Mouse (Mus musculus) liver, embryonic 13.5 days (tissue): ENCODE data around the gene Iqcf5. TPM values are rescaled to one million over a fixed set of nuclear protein-coding genes. Genes with fewer than 3 reads are reported as not detected.
A peak's percentile ranks its signal among the peaks of the same experiment; 100 is the strongest.

Source experiments
- ATAC-seq: fragments of 200-750 bp; cut with Nextera tagmentation; 2 replicates; pipeline ENCODE4 v1.8.0; 2017; ENCODE audit warnings: low read depth, mild to moderate bottlenecking, moderate number of reproducible peaks, moderate library complexity
- DNase-seq: peaks from one replicate; pipeline ENCODE4 v3.0.0; 2022
- H3K27ac ChIP-seq: fragments of 300-500 bp; sonication (generic); 2 replicates; pipeline ENCODE4 v1.5.1; 2015; ENCODE audit warnings: moderate library complexity, mild to moderate bottlenecking, inconsistent platforms
- H3K27me3 ChIP-seq: fragments of 300-500 bp; sonication (generic); 2 replicates; pipeline ENCODE4 v1.6.1; 2015; ENCODE audit warnings: mild to moderate bottlenecking, inconsistent platforms
- H3K36me3 ChIP-seq: fragments of 300-500 bp; sonication (generic); 2 replicates; pipeline ENCODE4 v1.6.1; 2015; ENCODE audit warnings: mild to moderate bottlenecking, inconsistent platforms
- H3K4me1 ChIP-seq: fragments of 300-500 bp; sonication (generic); replicated peaks from 2 replicates; pipeline ENCODE4 v1.6.1; 2015; ENCODE audit warnings: inconsistent platforms
- H3K4me2 ChIP-seq: fragments of 300-500 bp; sonication (generic); 2 replicates; pipeline ENCODE4 v1.6.1; 2015; ENCODE audit warnings: inconsistent platforms, mild to moderate bottlenecking, moderate library complexity
- H3K4me3 ChIP-seq: fragments of 300-500 bp; sonication (generic); replicated peaks from 2 replicates; pipeline ENCODE4 v1.5.1; 2015; ENCODE audit warnings: mild to moderate bottlenecking, inconsistent platforms
- H3K9ac ChIP-seq: fragments of 300-500 bp; sonication (generic); 2 replicates; pipeline ENCODE4 v1.6.1; 2015; ENCODE audit warnings: mild to moderate bottlenecking, inconsistent platforms
- H3K9me3 ChIP-seq: fragments of 300-500 bp; sonication (generic); replicated peaks from 2 replicates; pipeline ENCODE4 v1.6.1; 2016; ENCODE audit warnings: inconsistent platforms
- WGBS: fragments of 180-500 bp; shearing (Covaris S2); methylation state at CpG from one replicate; pipeline ENCODE4 v1.1.7; 2015; ENCODE audit not compliant: insufficient replicate concordance; 5-methylcytosine and 5-hydroxymethylcytosine counted together
- polyA plus RNA-seq: library from polyadenylated mRNA; unstranded; fragments of >200 nt; fragmentation: Nextera tagmentation; extraction: Ambion mirVana; gene quantifications from 2 replicates; pipeline ENCODE4 v1.2.1, GENCODE M21; 2015

The Iqcf5 gene
- polyA plus RNA-seq, 1 experiment from 2014 or later, result not detected

- H3K9me3 ChIP-seq, result no peaks in the 10 kb centered on the region
- H3K27ac ChIP-seq, result no peak overlapping the region
- peaks cover 44% of the 10 kb centered on the region for H3K4me1 ChIP-seq
- H3K4me3 ChIP-seq, result no peak overlapping the region
- ATAC-seq (no peak), DNase-seq (peak; percentile 0)
- H3K27me3 ChIP-seq, result no peaks in the 10 kb centered on the region
- WGBS, result 79% methylated on average over 16 of the region's 16 CpGs
- no peaks in the 10 kb centered on the region for H3K36me3 ChIP-seq
- no peak overlapping the region for H3K9ac ChIP-seq
- no peak overlapping the region for H3K4me2 ChIP-seq
Observed at GRCm38 (mm10) chr9:106473081-106473752, 41.2 kb upstream of the Iqcf5 start.

GRCm38 (mm10) chr9:106473753-106474105 lies 40.6 kb upstream of the Iqcf5 start:
- peaks cover 49% of the 10 kb centered on the region for H3K4me1 ChIP-seq
- ATAC-seq, result no peak
- no peak overlapping the region for H3K9ac ChIP-seq
- H3K4me3 ChIP-seq, result no peak overlapping the region
- no peaks in the 10 kb centered on the region for H3K9me3 ChIP-seq
- WGBS, result 78% methylated on average over 5 of the region's 5 CpGs
- H3K27me3 ChIP-seq, result no peaks in the 10 kb centered on the region
- peak; percentile 1 for DNase-seq
- H3K27ac ChIP-seq, result no peak overlapping the region
- no peak overlapping the region for H3K4me2 ChIP-seq
- no peaks in the 10 kb centered on the region for H3K36me3 ChIP-seq

GRCm38 (mm10) chr9:106474456-106474855 lies 39.9 kb upstream of the Iqcf5 start:
- no peak overlapping the region for H3K4me3 ChIP-seq
- H3K27me3 ChIP-seq, result no peaks in the 10 kb centered on the region
- 0 out of 2 replicates have a peak overlapping the region, but pooled peaks have one; percentile 10 for H3K9ac ChIP-seq
- DNase-seq (peak; percentile 61), ATAC-seq (no peak)
- WGBS, result 4% methylated on average over 6 of the region's 6 CpGs
- no peaks in the 10 kb centered on the region for H3K9me3 ChIP-seq
- peaks cover 56% of the 10 kb centered on the region for H3K4me1 ChIP-seq
- no peak overlapping the region for H3K27ac ChIP-seq
- H3K36me3 ChIP-seq, result peaks cover under 1% of the 10 kb centered on the region; the same call in 1 of the 2 replicates
- no peak overlapping the region for H3K4me2 ChIP-seq

- Histone ChIP-seq H3K36me3 (peaks cover 7% of the 10 kb centered on the region), H3K9ac (0 out of 2 replicates have a peak overlapping the region, but pooled peaks have one; percentile 10), H3K4me1 (peaks cover 51% of the 10 kb centered on the region), H3K4me3 (no peak overlapping the region), H3K27me3 (no peaks in the 10 kb centered on the region), H3K27ac (no peak overlapping the region), H3K4me2 (no peak overlapping the region), H3K9me3 (no peaks in the 10 kb centered on the region)
- DNase-seq (peak; percentile 14), ATAC-seq (no peak)
- WGBS, result 67% methylated on average over 7 of the region's 7 CpGs
Observed at GRCm38 (mm10) chr9:106475046-106475445, 39.3 kb upstream of the Iqcf5 start.

- 73% methylated on average over 10 of the region's 10 CpGs for WGBS
- peak within 1 kb of the TSS; percentile 15; the same call in 1 of the 2 replicates for H3K9ac ChIP-seq
- DNase-seq (no peak), ATAC-seq (no peak)
- 0 out of 2 replicates have a peak within 1 kb of the TSS, but pooled peaks have one; percentile 35 for H3K27ac ChIP-seq
- H3K36me3 ChIP-seq, result peaks cover 13% of the 10 kb centered on the region
- H3K4me2 ChIP-seq, result peak within 1 kb of the TSS; percentile 98
- no peaks in the 10 kb centered on the region for H3K27me3 ChIP-seq
- H3K4me1 ChIP-seq, result peaks cover 51% of the 10 kb centered on the region
- H3K9me3 ChIP-seq, result no peaks in the 10 kb centered on the region
- peak within 1 kb of the TSS; percentile 9; the same call in 1 of the 2 replicates for H3K4me3 ChIP-seq
Observed at GRCm38 (mm10) chr9:106475663-106476001, 38.7 kb upstream of the Iqcf5 start, which contains the start of gene Rrp9. Gene Rrp9, plus strand, starts transcription at chr9:106475963.

- Histone ChIP-seq H3K4me3 (peak overlapping the region; percentile 9; the same call in 1 of the 2 replicates), H3K27ac (0 out of 2 replicates have a peak overlapping the region, but pooled peaks have one; percentile 35), H3K9ac (peak overlapping the region; percentile 15; the same call in 1 of the 2 replicates), H3K4me2 (peak overlapping the region; percentile 98), H3K9me3 (no peaks in the 10 kb centered on the region), H3K36me3 (peaks cover 19% of the 10 kb centered on the region), H3K4me1 (peaks cover 51% of the 10 kb centered on the region), H3K27me3 (no peaks in the 10 kb centered on the region)
- ATAC-seq, result 0 out of 2 replicates have a peak, but pooled peaks have one; percentile 1
- 17% methylated on average over 16 of the region's 16 CpGs for WGBS
- peak; percentile 20 for DNase-seq
Observed at GRCm38 (mm10) chr9:106476002-106476923, 38.1 kb upstream of the Iqcf5 start.

GRCm38 (mm10) chr9:106476924-106477484 lies 37.4 kb upstream of the Iqcf5 start, which contains the start of gene Parp3:
Gene Parp3, minus strand, starts transcription at chr9:106476949.
- Histone ChIP-seq H3K4me1 (peaks cover 51% of the 10 kb centered on the region), H3K9ac (peak within 1 kb of the TSS; percentile 73), H3K4me3 (peak within 1 kb of the TSS; percentile 75), H3K36me3 (peaks cover 25% of the 10 kb centered on the region), H3K27me3 (no peaks in the 10 kb centered on the region), H3K27ac (0 out of 2 replicates have a peak within 1 kb of the TSS, but pooled peaks have one; percentile 35), H3K9me3 (no peaks in the 10 kb centered on the region), H3K4me2 (peak within 1 kb of the TSS; percentile 98)
- DNase-seq, result peak; percentile 99
- 0% methylated on average over 41 of the region's 41 CpGs for WGBS
- ATAC-seq, result peak; percentile 98

- WGBS, result under 1% methylated on average over 16 of the region's 16 CpGs
- ATAC-seq, result no peak
- peaks cover 29% of the 10 kb centered on the region for H3K36me3 ChIP-seq
- no peak for DNase-seq
- peak overlapping the region; percentile 98 for H3K4me2 ChIP-seq
- H3K27ac ChIP-seq, result no peak overlapping the region
- H3K9me3 ChIP-seq, result no peaks in the 10 kb centered on the region
- peaks cover 51% of the 10 kb centered on the region for H3K4me1 ChIP-seq
- peak overlapping the region; percentile 73 for H3K9ac ChIP-seq
- H3K27me3 ChIP-seq, result no peaks in the 10 kb centered on the region
- peak overlapping the region; percentile 75 for H3K4me3 ChIP-seq
Observed at GRCm38 (mm10) chr9:106477649-106478048, 36.7 kb upstream of the Iqcf5 start.

- H3K4me1 ChIP-seq, result peaks cover 51% of the 10 kb centered on the region
- no peaks in the 10 kb centered on the region for H3K27me3 ChIP-seq
- DNase-seq (no peak), ATAC-seq (no peak)
- no peak overlapping the region for H3K27ac ChIP-seq
- 62% methylated on average over 9 of the region's 9 CpGs for WGBS
- peak overlapping the region; percentile 75 for H3K4me3 ChIP-seq
- peaks cover 33% of the 10 kb centered on the region for H3K36me3 ChIP-seq
- H3K4me2 ChIP-seq, result peak overlapping the region; percentile 98
- H3K9ac ChIP-seq, result peak overlapping the region; percentile 73
- no peaks in the 10 kb centered on the region for H3K9me3 ChIP-seq
Observed at GRCm38 (mm10) chr9:106478101-106478500, 36.3 kb upstream of the Iqcf5 start.

GRCm38 (mm10) chr9:106480541-106480940 lies 33.8 kb upstream of the Iqcf5 start:
- H3K36me3 ChIP-seq, result peaks cover 57% of the 10 kb centered on the region
- no peak overlapping the region for H3K27ac ChIP-seq
- H3K9ac ChIP-seq, result no peak overlapping the region

GRCm38 (mm10) chr9:106481075-106481474 lies 33.3 kb upstream of the Iqcf5 start:
- no peak for ATAC-seq
- Histone ChIP-seq H3K36me3 (peaks cover 63% of the 10 kb centered on the region), H3K4me1 (peaks cover 30% of the 10 kb centered on the region), H3K4me2 (no peak overlapping the region), H3K27me3 (no peaks in the 10 kb centered on the region), H3K9ac (no peak overlapping the region), H3K4me3 (no peak overlapping the region), H3K9me3 (no peaks in the 10 kb centered on the region), H3K27ac (no peak overlapping the region)
- DNase-seq, result no peak
- WGBS, result 77% methylated on average over 15 of the region's 15 CpGs

More at GRCm38 (mm10) chr9:106480541-106480940, 33.8 kb upstream of the Iqcf5 start:
- H3K27me3 ChIP-seq, result no peaks in the 10 kb centered on the region
- no peaks in the 10 kb centered on the region for H3K9me3 ChIP-seq
- H3K4me3 ChIP-seq, result no peak overlapping the region
- no peak overlapping the region for H3K4me2 ChIP-seq
- DNase-seq, result no peak
- no peak for ATAC-seq
- WGBS, result 70% methylated on average over 7 of the region's 7 CpGs
- peaks cover 35% of the 10 kb centered on the region for H3K4me1 ChIP-seq
